Mouse (Mus musculus) neural tube, embryonic 11.5 days (tissue): ENCODE results near the gene Hist1h2ba. TPM values are rescaled to one million over a fixed set of nuclear protein-coding genes. Genes with fewer than 3 reads are reported as not detected.

Experiments used
- ATAC-seq: fragments of 200-750 bp; cut with Nextera tagmentation; 2 replicates; pipeline ENCODE4 v1.8.0; 2017; ENCODE audit warnings: moderate number of reproducible peaks, mild to moderate bottlenecking, moderate TSS enrichment, moderate library complexity; ENCODE audit not compliant: insufficient read depth, low FRiP score, low TSS enrichment
- DNase-seq: peaks from one replicate; pipeline ENCODE4 v3.0.0-alpha.2; 2015; ENCODE audit warnings: low spot score
- H3K27ac ChIP-seq: fragments of 300-500 bp; sonication (generic); 2 replicates; pipeline ENCODE4 v1.5.1; 2014; ENCODE audit warnings: low read depth, mild to moderate bottlenecking, low read length
- H3K27me3 ChIP-seq: fragments of 300-500 bp; sonication (generic); 2 replicates; pipeline ENCODE4 v1.6.1; 2014; ENCODE audit warnings: mild to moderate bottlenecking, low read length, mixed read lengths; ENCODE audit not compliant: control insufficient read depth, insufficient read depth
- H3K36me3 ChIP-seq: fragments of 300-500 bp; sonication (generic); 2 replicates; pipeline ENCODE4 v1.6.1; 2014; ENCODE audit warnings: mild to moderate bottlenecking, low read length, moderate library complexity, mixed read lengths; ENCODE audit not compliant: control insufficient read depth, insufficient read depth
- H3K4me1 ChIP-seq: fragments of 300-500 bp; sonication (generic); 2 replicates; pipeline ENCODE4 v1.6.1; 2014; ENCODE audit warnings: low read length, mixed read lengths; ENCODE audit not compliant: control insufficient read depth, insufficient read depth
- H3K4me2 ChIP-seq: fragments of 300-500 bp; sonication (generic); 2 replicates; pipeline ENCODE4 v1.6.1; 2014; ENCODE audit warnings: low read depth, mild to moderate bottlenecking, moderate library complexity
- H3K4me3 ChIP-seq: fragments of 300-500 bp; sonication (generic); 2 replicates; pipeline ENCODE4 v1.5.1; 2014; ENCODE audit warnings: low read depth, low read length
- H3K9ac ChIP-seq: fragments of 300-500 bp; sonication (generic); 2 replicates; pipeline ENCODE4 v1.6.1; 2014; ENCODE audit warnings: mild to moderate bottlenecking, low read length
- H3K9me3 ChIP-seq: fragments of 300-500 bp; sonication (generic); 2 replicates; pipeline ENCODE4 v1.6.1; 2016; ENCODE audit warnings: low read length; ENCODE audit not compliant: control insufficient read depth
- WGBS: fragments of 180-500 bp; shearing (Covaris S2); extraction: QIAGEN DNeasy Blood & Tissue Kit; methylation state at CpG from one replicate; pipeline ENCODE4 v1.1.7; 2014; 5-methylcytosine and 5-hydroxymethylcytosine counted together
- polyA plus RNA-seq: library from polyadenylated mRNA; unstranded; fragments of >200 nt; fragmentation: Nextera tagmentation; extraction: Ambion mirVana; gene quantifications from 2 replicates; pipeline ENCODE4 v1.2.1, GENCODE M21; 2014

The Hist1h2ba gene
- polyA plus RNA-seq, 1 experiment from 2014 or later = not detected

DNA sequence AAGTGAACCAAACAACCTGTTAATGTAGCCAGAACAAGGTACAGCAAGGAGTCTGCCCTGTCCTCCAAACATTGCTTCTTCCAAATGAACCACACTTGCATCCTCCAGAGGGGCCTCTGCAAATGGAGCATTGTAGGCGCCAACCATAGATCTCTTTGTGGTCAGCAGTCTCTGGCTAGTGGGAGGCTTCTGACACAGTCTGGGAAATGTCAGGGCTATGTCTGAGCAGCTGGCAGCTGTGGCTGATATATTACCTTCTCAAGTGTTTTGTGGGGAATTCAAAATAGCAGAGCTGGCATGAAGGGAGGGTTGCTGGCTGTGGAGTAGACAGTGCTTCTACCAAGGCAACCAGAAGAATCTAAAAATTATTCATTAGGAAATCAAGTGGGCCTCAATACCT, 17.8 kb downstream of the Hist1h2ba start:
- no peak overlapping the region for H3K27ac ChIP-seq
- ATAC-seq (no peak), DNase-seq (no peak)
- no peaks in the 10 kb centered on the region for H3K27me3 ChIP-seq
- H3K9me3 ChIP-seq = no peaks in the 10 kb centered on the region
- whole genome bisulfite sequencing = 66% methylated on average over 1 of the region's 1 CpGs
- no peaks in the 10 kb centered on the region for H3K36me3 ChIP-seq
- no peak overlapping the region for H3K9ac ChIP-seq
- H3K4me1 ChIP-seq = no peaks in the 10 kb centered on the region
- H3K4me2 ChIP-seq = no peak overlapping the region
- H3K4me3 ChIP-seq = no peak overlapping the region

DNA sequence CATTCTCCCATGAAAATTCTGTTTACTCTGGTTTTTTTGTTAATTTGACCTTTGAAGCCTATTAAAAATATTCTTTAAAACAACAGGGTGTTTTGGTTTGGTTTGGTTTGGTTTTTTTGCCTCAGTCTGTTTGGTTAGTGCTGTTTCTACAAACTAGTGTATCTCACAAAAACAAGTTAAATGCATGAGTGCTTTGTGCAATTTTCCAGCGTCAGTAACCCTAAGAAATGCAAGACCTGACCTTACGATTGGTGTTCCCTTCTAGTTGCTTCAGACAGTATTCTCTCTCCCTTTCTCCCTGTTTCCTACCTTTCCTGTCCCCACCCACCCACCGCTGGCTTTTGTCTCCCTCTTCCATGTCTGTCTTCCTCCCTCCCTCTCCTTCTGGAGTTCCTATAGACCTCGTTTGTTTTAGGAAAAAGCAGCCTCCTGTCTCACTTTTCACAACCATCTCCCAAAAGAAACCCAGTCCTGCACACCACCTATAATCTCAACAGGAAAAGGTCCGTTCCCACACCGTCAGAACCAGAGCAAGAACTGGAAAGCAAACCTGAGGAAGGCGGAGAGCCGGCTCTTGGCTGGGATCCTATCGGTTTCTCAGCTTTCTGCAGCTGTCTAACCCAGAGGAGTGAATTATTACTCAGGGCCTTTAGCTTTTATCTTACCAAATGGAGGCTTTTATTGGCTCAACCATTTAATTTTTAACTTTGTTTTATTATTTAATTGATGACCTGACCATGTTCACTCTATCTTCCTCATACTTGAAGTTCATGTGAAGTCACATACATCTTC, 19.4 kb downstream of the Hist1h2ba start, which contains the start of gene Slc17a4:
TSS of gene Slc17a4 (minus strand) at position 634 of the 792 bp plus-strand sequence.
- DNase-seq = no peak
- no peak for ATAC-seq
- Histone ChIP-seq H3K27me3 (no peaks in the 10 kb centered on the region), H3K36me3 (no peaks in the 10 kb centered on the region), H3K27ac (no peak within 1 kb of the TSS), H3K9ac (no peak within 1 kb of the TSS), H3K9me3 (no peaks in the 10 kb centered on the region), H3K4me2 (no peak within 1 kb of the TSS), H3K4me3 (no peak within 1 kb of the TSS), H3K4me1 (no peaks in the 10 kb centered on the region)
- WGBS = 69% methylated on average over 9 of the region's 9 CpGs

DNA sequence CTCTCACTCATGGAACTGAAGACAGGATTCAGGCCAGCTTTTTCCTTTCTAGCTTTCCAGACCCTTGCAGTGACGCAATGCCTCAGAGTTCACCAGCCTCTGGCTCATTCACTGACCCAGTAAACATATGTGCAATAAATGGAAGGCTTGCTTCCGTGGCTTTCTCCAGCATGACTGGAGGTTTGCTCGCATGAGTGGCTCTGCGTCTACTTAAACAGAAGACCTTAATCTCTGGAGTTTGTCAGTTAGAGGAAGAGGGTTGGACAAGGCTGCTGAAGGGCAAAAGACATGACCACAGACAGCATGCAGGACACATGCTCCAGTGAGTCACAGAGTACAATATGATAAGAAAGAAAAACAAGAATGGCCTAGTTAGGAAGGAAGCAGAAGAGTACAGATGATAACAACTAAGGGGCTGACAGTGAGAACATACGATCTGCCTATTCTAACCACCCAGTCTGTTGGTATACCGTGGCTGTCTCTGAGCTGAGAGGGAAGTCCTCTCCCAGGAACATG, 20.1 kb downstream of the Hist1h2ba start:
- H3K4me3 ChIP-seq = no peak overlapping the region
- no peaks in the 10 kb centered on the region for H3K36me3 ChIP-seq
- H3K9me3 ChIP-seq = no peaks in the 10 kb centered on the region
- H3K27ac ChIP-seq = no peak overlapping the region
- 49% methylated on average over 6 of the region's 6 CpGs for WGBS
- DNase-seq (no peak), ATAC-seq (no peak)
- H3K4me2 ChIP-seq = no peak overlapping the region
- H3K9ac ChIP-seq = no peak overlapping the region
- no peaks in the 10 kb centered on the region for H3K27me3 ChIP-seq
- no peaks in the 10 kb centered on the region for H3K4me1 ChIP-seq

DNA sequence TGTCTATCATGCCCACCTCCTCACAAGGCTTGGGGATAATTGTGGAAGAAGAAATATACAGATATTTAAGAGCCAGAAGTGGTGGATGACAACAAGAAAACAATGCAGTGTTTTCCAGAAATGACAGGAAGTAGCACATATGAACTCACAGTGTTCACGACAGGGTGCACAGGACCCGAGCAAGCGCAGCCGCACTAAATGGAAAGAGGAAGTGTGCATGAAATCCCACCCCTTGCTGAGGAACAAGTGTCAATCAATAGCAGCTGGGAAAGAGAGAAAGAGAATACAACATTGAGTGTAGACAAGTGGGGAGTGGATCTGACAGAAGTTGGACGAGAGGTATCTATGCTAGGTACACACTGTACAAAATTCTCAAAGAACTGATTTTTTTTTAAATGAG, 22.6 kb downstream of the Hist1h2ba start:
- no peaks in the 10 kb centered on the region for H3K27me3 ChIP-seq
- 85% methylated on average over 5 of the region's 5 CpGs for WGBS
- no peaks in the 10 kb centered on the region for H3K36me3 ChIP-seq
- no peak overlapping the region for H3K4me3 ChIP-seq
- no peak overlapping the region for H3K4me2 ChIP-seq
- no peak overlapping the region for H3K27ac ChIP-seq
- no peak overlapping the region for H3K9ac ChIP-seq
- no peaks in the 10 kb centered on the region for H3K9me3 ChIP-seq
- ATAC-seq (no peak), DNase-seq (no peak)
- H3K4me1 ChIP-seq = no peaks in the 10 kb centered on the region

DNA sequence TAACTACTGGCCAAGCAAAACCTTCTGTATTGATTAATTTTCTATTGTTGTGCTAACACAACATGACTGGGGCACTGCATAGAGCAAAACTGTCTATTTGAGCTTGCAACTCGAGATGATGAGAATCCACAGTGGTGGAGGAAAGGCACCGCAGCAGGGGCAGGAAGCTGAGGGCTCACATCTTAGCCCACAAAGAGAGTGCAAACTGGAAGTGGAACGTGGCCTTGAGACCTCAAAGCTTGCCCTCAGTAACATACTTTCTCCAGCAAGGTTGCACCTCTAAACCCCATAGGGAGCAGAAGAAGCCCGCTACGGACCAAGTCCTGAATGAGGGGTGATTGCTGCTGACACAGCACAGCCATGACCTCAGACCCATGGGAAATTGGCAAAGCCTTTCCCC, 23.8 kb downstream of the Hist1h2ba start:
- no peaks in the 10 kb centered on the region for H3K27me3 ChIP-seq
- no peak overlapping the region for H3K9ac ChIP-seq
- no peak overlapping the region for H3K4me3 ChIP-seq
- H3K4me2 ChIP-seq = no peak overlapping the region
- H3K27ac ChIP-seq = no peak overlapping the region
- DNase-seq (no peak), ATAC-seq (no peak)
- 92% methylated on average over 5 of the region's 5 CpGs for WGBS
- H3K36me3 ChIP-seq = no peaks in the 10 kb centered on the region
- H3K9me3 ChIP-seq = no peaks in the 10 kb centered on the region
- H3K4me1 ChIP-seq = no peaks in the 10 kb centered on the region

DNA sequence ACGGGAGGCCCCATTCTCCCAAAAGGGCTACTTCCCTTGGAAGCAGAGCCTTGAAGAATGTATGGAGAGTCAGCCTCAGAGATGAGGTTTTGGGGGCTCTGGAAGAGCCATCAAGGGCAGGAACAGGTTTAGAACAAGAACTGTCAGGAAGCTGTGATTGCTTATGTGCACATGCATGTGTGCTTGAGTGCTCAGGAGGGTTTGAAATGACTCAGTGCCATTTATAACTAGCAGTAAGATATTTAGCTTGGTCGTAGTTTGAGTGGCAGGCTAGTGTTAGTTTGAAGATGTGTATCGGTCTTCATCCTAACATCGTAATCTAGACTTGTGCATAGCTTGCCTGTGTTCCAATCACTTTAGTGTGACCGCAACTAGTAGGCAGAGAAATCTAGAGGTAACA, 27.1 kb downstream of the Hist1h2ba start:
- H3K4me3 ChIP-seq = no peak overlapping the region
- H3K36me3 ChIP-seq = no peaks in the 10 kb centered on the region
- no peak overlapping the region for H3K9ac ChIP-seq
- H3K27ac ChIP-seq = no peak overlapping the region
- H3K27me3 ChIP-seq = no peaks in the 10 kb centered on the region
- DNase-seq (no peak), ATAC-seq (no peak)
- 96% methylated on average over 5 of the region's 5 CpGs for WGBS
- no peaks in the 10 kb centered on the region for H3K4me1 ChIP-seq
- no peak overlapping the region for H3K4me2 ChIP-seq
- no peaks in the 10 kb centered on the region for H3K9me3 ChIP-seq

DNA sequence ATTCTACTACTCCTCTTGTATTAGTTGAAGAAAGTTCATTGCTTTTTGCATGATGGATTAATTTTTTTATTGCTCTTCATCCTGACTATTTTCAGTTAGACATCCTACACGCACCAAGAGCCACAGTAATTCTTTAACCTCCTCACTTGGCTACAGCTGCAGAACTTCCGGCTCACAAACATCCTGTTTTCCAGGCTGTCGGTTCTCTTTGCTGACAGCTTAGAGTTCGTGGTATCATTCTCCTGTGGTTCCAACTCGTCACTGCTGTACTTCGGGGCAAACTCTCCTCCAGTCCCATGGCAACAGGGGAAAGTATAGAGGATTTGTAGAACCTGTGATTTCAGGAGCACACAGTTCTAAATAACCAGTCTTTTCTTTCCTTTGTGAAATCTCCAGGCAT, 35.7 kb downstream of the Hist1h2ba start:
- Histone ChIP-seq H3K4me2 (no peak overlapping the region), H3K27ac (no peak overlapping the region), H3K9ac (no peak overlapping the region), H3K36me3 (no peaks in the 10 kb centered on the region), H3K9me3 (no peaks in the 10 kb centered on the region), H3K4me1 (no peaks in the 10 kb centered on the region), H3K27me3 (no peaks in the 10 kb centered on the region), H3K4me3 (no peak overlapping the region)
- no peak for ATAC-seq
- no peak for DNase-seq
- 71% methylated on average over 6 of the region's 6 CpGs for WGBS

DNA sequence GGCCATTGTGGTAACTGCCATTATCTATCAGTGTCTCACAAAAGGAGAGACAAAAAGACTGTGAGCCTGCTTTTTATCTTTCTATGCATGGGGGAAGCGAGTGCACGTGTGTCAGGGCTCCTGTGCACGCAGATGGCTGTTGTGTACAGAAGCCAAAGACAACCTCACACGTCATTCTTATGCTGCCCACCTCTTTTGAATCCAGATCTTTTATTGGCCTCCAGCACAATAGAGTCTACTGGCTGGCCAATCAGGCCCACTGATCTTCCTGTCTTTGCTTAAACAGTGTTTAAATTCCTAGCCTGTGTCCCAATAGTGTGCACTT, 40.7 kb downstream of the Hist1h2ba start:
- no peak overlapping the region for H3K9ac ChIP-seq
- H3K4me2 ChIP-seq = no peak overlapping the region
- H3K4me1 ChIP-seq = peaks cover 3% of the 10 kb centered on the region
- WGBS = 37% methylated on average over 4 of the region's 4 CpGs
- no peaks in the 10 kb centered on the region for H3K27me3 ChIP-seq
- ATAC-seq (no peak), DNase-seq (peak; percentile 24)
- no peak overlapping the region for H3K27ac ChIP-seq
- no peak overlapping the region for H3K4me3 ChIP-seq
- no peaks in the 10 kb centered on the region for H3K9me3 ChIP-seq
- H3K36me3 ChIP-seq = no peaks in the 10 kb centered on the region

DNA sequence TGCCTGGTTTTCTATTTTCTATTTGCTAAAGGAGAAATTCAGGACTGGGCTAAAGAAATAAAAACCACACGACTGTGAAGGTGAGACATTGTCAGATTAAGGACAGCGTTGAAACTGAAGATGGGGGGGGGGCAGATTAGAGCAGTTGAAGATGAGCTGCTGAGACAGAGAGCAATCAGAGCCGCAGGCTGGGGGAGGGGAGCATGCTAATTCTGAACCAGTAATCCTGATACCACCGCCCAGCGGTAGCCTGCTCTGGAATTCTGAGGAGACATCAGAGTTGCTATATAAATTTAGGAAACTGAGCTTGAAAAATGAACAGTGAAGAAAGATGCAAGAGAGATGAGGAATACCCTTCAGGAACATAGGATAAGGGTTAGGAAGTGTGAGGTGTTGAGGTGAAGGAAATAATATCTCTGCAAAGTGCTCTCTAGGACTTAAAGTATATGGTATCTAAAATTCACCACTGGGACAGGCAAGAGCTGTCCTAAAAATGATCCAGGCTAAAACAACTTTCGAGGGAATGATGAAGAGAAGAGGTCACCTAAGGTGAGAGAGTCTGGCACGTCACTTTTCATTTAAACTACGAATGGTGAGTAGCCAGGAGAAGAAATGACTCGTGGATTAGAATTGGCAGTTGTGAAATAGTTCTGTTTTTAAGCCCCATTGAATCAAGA, 41.2 kb downstream of the Hist1h2ba start:
- WGBS = 30% methylated on average over 9 of the region's 9 CpGs
- H3K4me3 ChIP-seq = no peak overlapping the region

More for the DNA sequence above, 41.2 kb downstream of the Hist1h2ba start:
- H3K9ac ChIP-seq = no peak overlapping the region
- no peak overlapping the region for H3K4me2 ChIP-seq
- H3K4me1 ChIP-seq = peaks cover 3% of the 10 kb centered on the region
- H3K27ac ChIP-seq = no peak overlapping the region
- no peaks in the 10 kb centered on the region for H3K27me3 ChIP-seq
- H3K36me3 ChIP-seq = no peaks in the 10 kb centered on the region
- no peaks in the 10 kb centered on the region for H3K9me3 ChIP-seq
- ATAC-seq (no peak), DNase-seq (no peak)
